Mouse (Mus musculus) stomach, adult 2 months (tissue): ENCODE data around the gene Otx2. TPM values are rescaled to one million over a fixed set of nuclear protein-coding genes. Genes with fewer than 3 reads are reported as not detected.

Source experiments
- polyA plus RNA-seq: library from polyadenylated mRNA; depleted of rRNA; stranded (reverse); fragments of >200 nt; gene quantifications from 2 replicates; pipeline ENCODE4 v1.2.3, GENCODE M21; 2012; rRNA removed

Gene Otx2
- not detected in 2 replicates for polyA plus RNA-seq

DNA sequence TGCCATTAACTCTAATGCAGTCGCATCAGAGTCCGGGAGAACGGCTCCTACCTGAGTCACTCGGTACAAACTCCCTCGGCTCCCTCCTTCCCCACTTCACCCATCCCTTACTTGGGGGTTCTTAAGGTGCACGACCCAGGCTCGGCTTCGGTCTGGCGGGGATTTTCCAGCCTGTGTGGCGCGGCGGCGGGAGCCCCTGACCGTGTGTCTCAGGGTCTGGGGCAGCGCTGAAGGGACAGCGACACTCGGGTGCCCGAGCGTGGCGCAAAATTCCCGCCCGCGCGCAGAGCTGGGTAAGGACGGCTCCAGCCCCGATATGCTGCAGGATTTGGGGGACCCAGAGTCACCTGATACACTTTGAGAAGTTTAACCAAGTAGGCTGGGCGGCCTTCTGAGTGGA is at the start of gene Otx2:
TSS of gene Otx2 (minus strand) at position 279 of the 400 bp plus-strand sequence.

Other genes starting within 250 kb of the Otx2 start
- 6.2 and 8.0 TPM in 2 replicates for gene Tmem260, start 227.7 kb downstream of the Otx2 start, polyA plus RNA-seq